Mouse (Mus musculus): ENCODE data around the gene Eml5.

The Eml5 gene

DNA sequence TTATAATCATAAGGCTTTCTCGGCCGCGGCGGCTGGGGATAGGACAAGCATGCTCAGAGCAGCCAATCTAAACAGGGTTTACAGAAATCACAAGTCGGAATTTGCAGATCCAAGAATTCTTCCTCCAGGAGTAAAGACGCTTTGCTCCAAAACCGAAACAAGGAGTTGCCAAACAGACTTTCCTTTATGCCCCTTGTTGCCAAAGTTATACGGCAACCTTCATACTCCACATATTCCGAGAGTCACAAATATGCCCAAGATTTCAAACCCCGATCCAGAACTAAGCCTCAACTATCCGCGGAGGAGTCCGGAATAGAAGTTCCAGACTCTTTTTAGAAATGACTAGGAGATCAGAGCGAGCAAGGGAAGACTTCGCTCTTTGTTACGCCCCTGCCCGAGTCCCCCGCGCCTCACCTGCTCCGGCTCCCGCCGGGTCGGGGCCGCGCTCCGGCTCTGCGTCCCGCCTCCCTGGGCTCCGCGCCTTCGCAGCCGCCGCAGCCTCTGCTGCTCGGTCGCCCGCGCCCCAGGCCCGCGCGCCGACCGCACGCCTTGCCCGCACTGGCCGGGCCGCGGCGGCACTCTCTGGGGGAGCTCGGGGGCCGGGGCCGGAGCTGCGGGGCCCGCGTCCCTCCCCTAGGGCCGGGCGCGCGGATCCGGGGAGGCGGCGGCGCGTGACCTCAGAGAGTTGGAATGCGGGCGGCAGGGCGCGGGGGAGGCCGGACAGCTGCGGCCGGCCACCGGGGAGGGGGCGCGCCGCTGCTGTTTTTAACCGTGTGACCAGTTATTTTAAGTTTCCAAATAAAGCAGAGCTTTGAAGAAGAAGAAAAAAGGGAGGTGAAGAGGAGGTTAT is 164.1 kb downstream of the Eml5 start, which contains the start of gene Ptpn21:
Gene Ptpn21, minus strand, starts transcription at position 455 of the 850 bp plus-strand sequence.
- in situ Hi-C loops (cut with MboI, MseI) = loop anchor here (25.0 kb wide), 1 partner anchor 475 kb away; the partner anchor contains the start of genes Galc and Gpr65
